Mouse (Mus musculus) layer of hippocampus, postnatal 14 days (tissue): ENCODE results near the gene Brd1. TPM values are rescaled to one million over a fixed set of nuclear protein-coding genes. Genes with fewer than 3 reads are reported as not detected.

Experiments used
- DNase-seq, 2 experiments: peaks; one replicate each; pipeline ENCODE4 v3.0.0; 2021 to 2022; ENCODE audit warnings: low spot score in 2 of 2, mixed read lengths in 1 of 2
- total RNA-seq, 2 experiments: library from RNA; stranded (reverse); gene quantifications; 2 replicates each; pipeline ENCODE4 v1.2.3; 2021

Gene Brd1
- total RNA-seq, 2 experiments from 2014 or later = 50.1 to 50.2 TPM

- no peak for DNase-seq
Observed at GRCm38 (mm10) chr15:88691129-88691528, 42.9 kb downstream of the Brd1 start.

- DNase-seq = no peak
Observed at GRCm38 (mm10) chr15:88688120-88688519, 45.9 kb downstream of the Brd1 start.

DNA sequence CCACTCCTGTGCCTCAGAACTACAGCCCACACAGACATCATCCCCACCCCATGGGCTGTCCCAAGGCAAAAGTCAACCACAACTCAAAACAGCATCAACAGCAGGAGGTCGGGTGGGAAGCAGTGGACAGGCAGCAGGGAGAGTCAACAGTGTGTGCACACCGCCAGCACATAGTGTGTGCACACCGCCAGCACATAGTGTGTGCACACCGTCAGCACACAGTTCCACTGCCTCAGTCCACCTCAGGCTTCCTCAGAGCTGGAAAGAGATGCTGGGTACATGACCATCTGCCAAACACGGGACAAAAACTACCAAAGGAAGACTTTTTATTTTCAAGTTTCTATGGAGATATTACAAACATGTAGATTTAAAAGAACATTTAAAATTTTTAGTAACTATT is 47.3 kb downstream of the Brd1 start:
- no peak for DNase-seq

GRCm38 (mm10) chr15:88684039-88684438 is 50.0 kb downstream of the Brd1 start:
- no peak for DNase-seq

- DNase-seq = no peak
Observed at GRCm38 (mm10) chr15:88680931-88681330, 53.1 kb downstream of the Brd1 start.

GRCm38 (mm10) chr15:88677568-88677967 is 56.5 kb downstream of the Brd1 start:
- no peak for DNase-seq

- DNase-seq = no peak
Observed at GRCm38 (mm10) chr15:88675998-88676397, 58.0 kb downstream of the Brd1 start.

DNA sequence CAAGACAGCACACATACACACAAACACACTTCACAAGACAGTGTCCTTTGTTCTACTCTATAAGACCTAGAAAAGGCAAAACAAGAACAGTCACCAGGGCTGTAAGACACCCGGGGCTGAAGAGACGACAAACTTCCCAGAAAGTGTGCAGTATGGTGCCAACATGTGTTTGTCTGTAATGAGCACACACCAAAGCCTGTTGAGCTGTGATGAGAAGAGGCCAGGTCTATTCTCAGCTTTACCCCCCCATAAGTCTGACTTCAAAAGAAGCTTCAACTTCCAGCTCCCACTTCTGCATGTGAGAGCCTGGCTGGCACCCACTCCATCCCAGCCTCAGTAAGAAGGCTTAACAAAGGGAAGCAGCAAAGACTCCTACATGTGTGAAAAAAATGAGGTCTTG is 65.3 kb downstream of the Brd1 start:
- no peak for DNase-seq

DNA sequence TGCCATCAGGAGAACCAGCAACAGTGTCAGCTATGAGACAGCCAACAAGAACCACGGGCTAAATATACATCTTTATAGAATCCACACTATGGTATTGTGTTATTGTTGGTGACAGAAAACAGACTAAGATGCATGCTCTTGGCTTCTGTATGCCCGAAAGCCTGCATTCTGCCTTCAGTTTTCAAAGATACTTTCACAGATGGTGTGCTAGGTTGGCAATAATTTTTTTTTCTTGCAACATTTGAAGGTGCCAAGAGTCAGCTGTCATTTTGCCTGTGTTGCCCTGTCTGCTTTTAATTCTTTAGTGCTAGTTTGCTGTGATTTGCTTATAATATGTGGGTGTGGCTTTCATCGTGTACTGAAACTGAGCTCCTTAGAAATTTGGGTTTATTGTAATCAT is 66.4 kb downstream of the Brd1 start:
- peak in 1 of 2 experiments; percentile 52 for DNase-seq

- no peak for DNase-seq
Observed at GRCm38 (mm10) chr15:88665846-88666245, 68.2 kb downstream of the Brd1 start.

GRCm38 (mm10) chr15:88663041-88663440 is 71.0 kb downstream of the Brd1 start:
- no peak for DNase-seq

DNA sequence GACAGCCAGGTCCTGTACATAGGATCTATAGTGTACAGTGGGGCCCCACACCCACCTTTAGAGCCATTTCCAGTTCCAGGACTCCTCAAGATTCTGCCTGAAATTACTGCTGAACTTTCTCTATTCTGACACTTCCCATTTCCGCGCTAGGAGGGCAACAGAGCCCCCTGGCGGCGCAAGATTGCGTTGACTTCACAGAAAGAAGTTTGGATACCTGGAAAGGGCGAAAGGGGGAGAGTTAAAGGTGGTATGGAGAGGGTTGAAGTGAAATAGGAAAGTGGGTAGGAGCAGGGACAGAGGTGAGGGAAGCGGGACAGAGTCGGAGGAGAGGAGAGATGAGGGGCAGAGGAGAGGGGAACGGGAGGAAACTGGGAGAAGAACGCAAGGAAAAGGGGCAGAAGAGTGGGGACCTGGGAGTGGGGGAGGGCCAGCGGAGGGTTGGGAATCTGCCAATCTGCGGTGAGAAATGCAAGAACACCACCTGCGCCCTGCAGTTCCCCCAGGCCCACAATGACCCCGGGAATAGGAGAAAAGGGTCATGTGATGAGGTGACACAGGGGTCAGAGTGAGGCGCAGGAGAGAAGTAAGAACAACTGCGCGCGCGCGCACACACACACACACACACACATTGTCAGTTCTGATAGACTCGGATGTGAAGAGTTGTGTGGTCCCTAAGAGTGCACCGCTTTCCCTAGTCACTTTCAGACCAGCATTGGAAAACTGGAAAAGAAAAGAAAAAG is 71.8 kb downstream of the Brd1 start:
- DNase-seq = peak in 1 of 2 experiments; percentile 44

GRCm38 (mm10) chr15:88661654-88662053 is 72.4 kb downstream of the Brd1 start:
- no peak for DNase-seq

DNA sequence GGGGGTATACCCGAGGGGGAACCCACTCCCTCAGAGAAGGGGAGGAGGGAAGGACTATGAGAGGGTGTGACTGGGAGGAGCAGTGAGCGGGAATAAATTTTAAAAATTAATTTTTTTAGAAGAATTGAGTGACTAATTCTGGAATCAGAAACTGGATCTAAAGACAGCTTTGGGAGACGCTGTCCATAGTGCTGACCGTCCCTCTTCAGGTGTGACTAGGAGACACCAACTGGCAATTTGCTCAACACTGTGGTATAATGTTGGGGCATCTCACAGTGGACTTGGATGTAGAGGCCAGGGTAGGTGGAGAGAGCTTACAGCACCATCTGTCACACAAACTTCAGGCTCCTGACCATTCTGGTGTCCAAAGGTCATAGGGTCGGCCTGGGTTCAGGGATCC is 82.0 kb downstream of the Brd1 start:
- no peak for DNase-seq

DNA sequence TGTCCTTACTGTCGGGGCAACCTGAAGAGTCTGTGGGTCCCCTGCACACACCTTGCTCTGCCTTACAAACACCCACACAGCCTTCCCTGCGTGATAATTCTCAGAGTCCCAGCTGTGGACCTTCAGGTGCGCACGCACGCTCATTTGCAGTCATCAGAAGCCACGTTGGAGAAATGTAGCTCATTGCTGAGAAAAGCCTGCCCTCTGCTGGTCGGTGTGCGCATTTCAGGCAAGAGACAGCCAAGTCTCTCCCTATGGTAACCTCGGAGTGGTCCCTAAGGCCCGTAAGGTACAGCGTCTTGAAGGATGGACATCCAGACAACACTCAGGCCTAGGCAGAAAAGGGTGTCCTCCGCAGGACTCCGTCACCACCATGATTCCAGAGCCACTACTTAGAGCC is 83.0 kb downstream of the Brd1 start:
- peak; percentile 72 to 81 for DNase-seq

Other genes starting within 250 kb of the Brd1 start
- not detected for gene Zdhhc25, start 133.9 kb downstream of the Brd1 start, total RNA-seq
- 10 to 100 TPM; 12.9 to 13.5 TPM for gene Zbed4, start 17.4 kb upstream of the Brd1 start, total RNA-seq
- gene Alg12, start 85.1 kb upstream of the Brd1 start, total RNA-seq = 10 to 100 TPM in 1 of 2 experiments, 1 to 10 TPM in 1; 9.2 to 12.0 TPM
- 10 to 100 TPM; 17.3 to 26.1 TPM for gene Creld2, start 85.4 kb upstream of the Brd1 start, total RNA-seq
- gene Pim3, start 128.0 kb upstream of the Brd1 start, total RNA-seq = 10 to 100 TPM; 40.8 to 48.4 TPM
- 1 to 10 TPM; 2.0 to 2.9 TPM for gene Ttll8, start 220.2 kb upstream of the Brd1 start, total RNA-seq
- gene Mlc1, start 244.8 kb upstream of the Brd1 start, total RNA-seq = 100 to 1,000 TPM; 132 to 137 TPM
- gene Mov10l1, start 248.7 kb upstream of the Brd1 start, total RNA-seq = not detected